Mouse (Mus musculus): Measurements from ENCODE around the gene Krt24.

DNA sequence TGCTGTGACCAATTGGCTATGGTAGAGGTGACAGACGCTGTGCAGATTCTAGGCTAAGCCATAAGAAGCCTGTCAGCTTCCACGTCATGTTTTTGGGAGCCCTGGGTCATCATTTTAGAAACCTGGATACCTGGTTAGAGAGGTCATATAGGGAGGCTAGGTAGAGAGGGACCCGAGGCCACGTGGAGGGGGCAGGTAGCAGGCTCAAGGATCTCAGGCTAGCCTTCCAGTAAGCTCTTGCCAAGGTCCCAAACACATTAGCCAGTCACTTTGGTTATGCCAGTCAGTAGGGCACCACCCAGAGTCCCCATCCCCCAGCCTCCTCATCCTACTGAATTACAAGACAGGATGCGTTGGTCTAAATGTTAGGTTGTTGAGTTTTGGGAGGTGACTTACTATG, 43.0 kb downstream of the Krt24 start:
- TF ChIP-seq CTCF (IDR thresholded peaks at IDR 0.05) (no peak), POLR2A (IDR thresholded peaks at IDR 0.05; ENCODE audit: insufficient read depth, low read depth, low read length) (no peak)

Data from heart, adult 2 months (tissue).